Mouse (Mus musculus): ENCODE measurements around the gene Atp6v0a4.

- no peak for TF ChIP-seq CTCF (IDR thresholded peaks at IDR 0.05; ENCODE audit: low read depth)
- TF ChIP-seq EP300 (optimal IDR thresholded peaks at IDR 0.05), result no peak
These were observed 6.0 kb downstream of the Atp6v0a4 start for GRCm38 (mm10) chr6:38118341-38118740.

Measured in stomach, postnatal 0 days (tissue).